Mouse (Mus musculus) urinary bladder, postnatal 4 days (tissue): ENCODE results near the gene Prrc2a.
A peak's percentile ranks its signal among the peaks of the same experiment; 100 is the strongest.

ENCODE experiments used
- DNase-seq, 2 experiments: peaks; one replicate each; pipeline ENCODE4 v3.0.0; 2021 to 2022; ENCODE audit warnings: low spot score in 2 of 2

Gene Prrc2a

GRCm38 (mm10) chr17:35162730-35163129 is 2.0 kb downstream of the Prrc2a start:
- no peak for DNase-seq

- no peak for DNase-seq
Observed at GRCm38 (mm10) chr17:35162121-35162520, 2.6 kb downstream of the Prrc2a start.

DNA sequence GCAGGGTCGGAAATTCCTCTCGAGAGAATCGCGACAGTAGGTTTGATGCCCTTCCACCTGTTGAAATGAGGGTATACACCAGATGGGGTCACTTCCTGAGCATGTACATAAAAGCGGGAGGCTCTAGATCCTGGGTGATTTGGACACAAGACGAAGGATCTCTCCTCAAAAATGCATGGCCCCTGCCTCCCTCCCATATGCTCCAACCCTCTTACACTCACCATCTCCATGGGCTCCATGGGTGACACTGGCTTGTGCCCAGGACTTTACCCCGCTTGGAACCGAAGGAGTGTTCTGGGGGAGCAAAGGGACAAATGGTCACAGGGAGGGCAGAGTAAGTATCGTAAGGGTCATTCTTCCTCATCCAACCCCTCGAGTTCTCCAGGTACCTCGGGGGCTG is 3.3 kb downstream of the Prrc2a start:
- no peak for DNase-seq

GRCm38 (mm10) chr17:35159638-35160037 is 5.1 kb downstream of the Prrc2a start:
- no peak for DNase-seq

GRCm38 (mm10) chr17:35158850-35159593 is 5.7 kb downstream of the Prrc2a start:
- no peak for DNase-seq

GRCm38 (mm10) chr17:35157661-35158175 is 7.0 kb downstream of the Prrc2a start:
- no peak for DNase-seq

- no peak for DNase-seq
Observed at GRCm38 (mm10) chr17:35157254-35157653, 7.4 kb downstream of the Prrc2a start.

- no peak for DNase-seq
Observed at GRCm38 (mm10) chr17:35156461-35157200, 8.1 kb downstream of the Prrc2a start.

DNA sequence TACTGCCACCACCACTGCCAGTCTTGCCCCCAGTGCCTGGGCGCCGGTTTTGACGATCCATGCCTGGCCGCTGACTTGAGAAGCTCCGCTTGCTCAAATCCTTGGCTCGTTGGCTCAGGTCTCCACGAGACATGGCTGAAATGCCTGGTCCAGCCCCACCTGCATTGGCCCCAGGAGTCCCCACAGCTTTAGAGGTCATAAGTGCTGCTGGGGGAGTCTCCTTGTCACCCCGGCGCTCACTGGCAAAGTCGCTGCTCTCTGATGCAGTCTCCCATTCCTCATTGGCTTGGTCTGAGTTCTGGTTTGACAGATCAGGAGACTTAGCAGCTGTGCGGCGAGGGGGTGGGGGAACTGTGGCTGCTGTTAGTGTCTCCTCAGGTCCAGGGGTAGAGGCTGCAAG is 9.2 kb downstream of the Prrc2a start:
- no peak for DNase-seq

- no peak for DNase-seq
Observed at GRCm38 (mm10) chr17:35154616-35155015, 10.1 kb downstream of the Prrc2a start.

DNA sequence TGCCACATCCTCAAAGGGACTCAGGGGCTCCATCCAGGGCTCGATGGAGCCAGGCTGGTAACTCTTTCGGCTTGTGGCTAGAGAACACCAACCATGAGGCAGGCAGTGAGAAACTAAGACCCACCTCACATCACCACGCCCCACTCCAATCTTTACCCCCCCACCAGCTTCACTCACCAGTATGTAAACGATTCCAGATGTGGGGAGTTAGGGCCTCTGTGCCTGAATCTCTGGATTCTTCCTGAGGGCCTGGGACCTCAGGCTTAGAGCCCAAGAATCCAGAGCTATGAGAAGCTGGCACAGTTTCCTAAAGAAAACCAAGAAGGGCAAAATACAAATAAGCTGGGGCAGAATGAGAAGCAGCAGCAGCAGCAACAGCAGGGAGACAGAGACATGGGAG is 10.8 kb downstream of the Prrc2a start:
- DNase-seq = no peak

GRCm38 (mm10) chr17:35153077-35153476 is 11.6 kb downstream of the Prrc2a start:
- DNase-seq = no peak

DNA sequence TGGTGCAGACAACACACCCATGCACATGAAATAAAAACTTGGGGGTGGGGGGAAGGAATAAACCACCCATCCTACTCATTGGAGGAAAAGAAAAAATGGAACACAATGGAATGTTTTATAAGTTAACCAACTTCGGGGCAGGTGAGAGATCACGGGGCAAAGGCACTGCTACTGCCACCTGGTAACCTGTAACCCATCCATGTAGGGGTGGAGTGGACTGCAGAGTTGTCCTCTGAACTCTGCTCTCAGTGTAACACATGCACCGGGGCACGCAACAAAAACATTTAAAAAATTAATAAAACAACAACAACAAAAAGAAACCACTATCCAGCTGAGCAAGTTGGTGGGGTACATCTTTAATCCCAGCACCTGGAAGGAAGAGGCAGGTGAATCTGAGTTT is 12.6 kb downstream of the Prrc2a start:
- no peak for DNase-seq

GRCm38 (mm10) chr17:35147922-35148639 is 16.6 kb downstream of the Prrc2a start:
- DNase-seq = no peak

GRCm38 (mm10) chr17:35147348-35147747 is 17.3 kb downstream of the Prrc2a start:
- no peak for DNase-seq

GRCm38 (mm10) chr17:35146139-35146538 is 18.6 kb downstream of the Prrc2a start:
- DNase-seq = no peak

GRCm38 (mm10) chr17:35141971-35142370 is 22.7 kb downstream of the Prrc2a start:
- peak in 1 of 2 experiments; percentile 56 for DNase-seq

DNA sequence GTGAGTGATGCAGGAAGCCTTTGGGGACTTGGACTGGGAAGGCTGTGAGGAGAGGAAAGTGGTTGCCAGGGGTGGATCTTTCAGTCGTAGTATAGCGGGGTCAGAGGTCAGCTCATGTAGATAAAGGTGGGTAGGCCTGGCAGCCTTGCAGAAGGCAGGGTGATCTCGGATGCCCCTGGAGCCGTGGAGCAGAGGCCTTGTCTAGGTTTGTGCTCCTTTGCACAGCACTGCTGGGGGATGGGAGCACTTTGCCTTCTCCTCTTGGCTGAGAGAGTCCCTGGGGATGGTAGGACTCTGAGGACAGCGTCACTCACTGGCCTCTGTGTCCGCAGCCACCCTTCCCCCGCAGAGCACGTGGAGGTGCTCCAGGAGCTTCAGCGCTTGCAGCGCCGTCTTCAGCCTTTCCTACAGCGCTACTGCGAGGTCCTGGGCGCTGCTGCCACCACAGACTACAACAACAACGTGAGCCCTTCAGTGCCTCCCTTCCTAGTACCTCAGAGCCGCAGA is 24.2 kb downstream of the Prrc2a start:
- DNase-seq = no peak

DNA sequence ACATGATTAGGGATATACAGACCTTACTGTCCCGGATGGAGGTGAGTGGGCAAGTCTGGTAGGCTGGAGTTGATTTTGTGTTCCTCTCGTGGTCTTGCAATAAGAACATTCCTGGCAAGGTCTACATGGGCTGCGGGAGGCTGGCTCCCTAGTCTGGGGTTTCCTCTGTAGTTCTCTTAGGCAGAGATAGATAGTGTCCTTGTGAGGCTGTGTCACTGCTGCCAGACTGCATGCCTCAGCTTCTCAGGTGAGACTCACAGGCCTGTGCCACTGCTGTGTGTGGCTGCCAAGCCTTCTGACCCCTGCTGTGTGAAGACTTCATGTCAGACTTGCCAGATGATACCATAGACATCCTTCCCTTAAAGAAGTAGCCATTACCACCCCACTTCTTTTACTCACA is 25.4 kb downstream of the Prrc2a start:
- DNase-seq = no peak

- no peak for DNase-seq
Observed at GRCm38 (mm10) chr17:35135591-35136320, 28.9 kb downstream of the Prrc2a start.

DNA sequence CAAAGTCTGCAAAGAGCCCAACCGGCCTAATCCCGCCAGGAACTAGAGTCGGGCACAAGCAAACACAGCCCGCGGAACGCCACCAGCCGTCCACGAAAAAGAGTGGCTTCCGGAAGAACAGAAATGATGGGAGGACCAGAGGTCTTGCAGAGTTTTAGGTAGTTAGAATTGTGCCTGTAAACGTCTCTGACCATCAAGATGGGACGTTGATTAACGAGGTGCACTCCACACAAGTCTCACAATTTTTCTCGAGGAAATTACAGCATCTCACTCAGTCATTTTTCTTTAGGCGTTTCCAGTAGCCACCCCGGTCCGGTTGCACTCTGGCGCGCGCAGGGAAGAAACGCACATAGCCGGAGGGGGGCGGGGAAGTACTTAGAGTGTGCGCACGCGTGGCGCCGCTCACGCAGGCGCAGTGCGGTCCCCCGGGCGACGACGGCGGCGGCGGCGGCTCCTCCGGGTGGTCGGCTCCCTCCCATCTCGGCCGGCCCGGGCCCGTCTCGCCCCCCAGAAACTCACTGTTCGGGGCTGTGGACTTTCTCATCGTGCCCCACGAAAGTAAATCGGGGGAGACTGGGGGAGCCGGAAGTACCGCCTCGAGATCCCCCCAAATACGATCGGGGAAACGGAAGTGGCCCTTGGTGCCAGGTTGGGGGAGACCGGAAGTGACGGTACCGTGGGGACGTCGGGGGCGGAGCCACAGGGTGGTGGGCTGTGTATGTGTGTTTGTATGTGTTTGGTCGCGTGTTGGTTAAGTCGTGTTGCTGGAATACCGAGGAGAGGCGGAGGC is 29.7 kb downstream of the Prrc2a start, which contains the start of gene Bag6:
Gene Bag6, plus strand, starts transcription at position 378 of the 790 bp plus-strand sequence.
- DNase-seq = peak; percentile 92 to 94
